Mouse (Mus musculus): Measurements from ENCODE around the gene Fbxo3. TPM values are rescaled to one million over a fixed set of nuclear protein-coding genes. Genes with fewer than 3 reads are reported as not detected.
"Not testable (repeated sequence)": the region's sequence is repeated elsewhere in the genome, so short reads cannot be mapped to it uniquely, and the experiment has no call there.

Fbxo3 gene
- 8.5 TPM for polyA plus RNA-seq (2012; fragmentation: generic; extraction: Trizol)
- long read RNA-seq, experiment 1, full-length matches to known transcripts: 27 of 40 reads
- long read RNA-seq, experiment 1, partial matches to known transcripts: 3 of 40 reads
- long read RNA-seq, experiment 1, other reads (novel, unspliced or antisense): 10 of 40 reads
- long read RNA-seq, experiment 2, full-length matches to known transcripts: 206 of 282 reads
- long read RNA-seq, experiment 2, partial matches to known transcripts: 7 of 282 reads
- long read RNA-seq, experiment 2, other reads (novel, unspliced or antisense): 69 of 282 reads

- no peak for TF ChIP-seq MAX (IDR thresholded peaks at IDR 0.05)
- TF ChIP-seq USF1 (IDR thresholded peaks at IDR 0.05; ENCODE audit: low read depth): no peak
- H3K79me2 ChIP-seq (ENCODE audit: control insufficient read depth, insufficient read depth): peaks cover 31% of the 10 kb centered on the region
- peaks cover 8% of the 10 kb centered on the region for H3K36me3 ChIP-seq (ENCODE audit: control insufficient read depth, insufficient read depth)
- H3K27me3 ChIP-seq (ENCODE audit: control insufficient read depth, insufficient read depth, insufficient read length): peaks cover 3% of the 10 kb centered on the region
- H3ac ChIP-seq (ENCODE audit: control insufficient read depth, insufficient read length, low read depth): peak within 1 kb of the TSS; percentile 80
- H3K4me3 ChIP-seq (ENCODE audit: insufficient read depth, poor library complexity, severe bottlenecking): peak within 1 kb of the TSS; percentile 92
- H3K79me3 ChIP-seq (ENCODE audit: low read depth): peaks cover 9% of the 10 kb centered on the region
Observed at GRCm38 (mm10) chr2:104027458-104028138, at the start of gene Fbxo3. TSS of gene Fbxo3 (plus strand) at chr2:104027721.

- no peaks in the 10 kb centered on the region for H3K36me3 ChIP-seq (ENCODE audit: control insufficient read depth, insufficient read depth)
- peak; percentile 61 for TF ChIP-seq CTCF (IDR thresholded peaks at IDR 0.05; ENCODE audit: control insufficient read depth, insufficient read depth, insufficient read length)
- TF ChIP-seq USF1 (IDR thresholded peaks at IDR 0.05; ENCODE audit: low read depth): no peak
- TF ChIP-seq CEBPB (IDR thresholded peaks at IDR 0.05; ENCODE audit: low read depth): no peak
- TF ChIP-seq MAX (IDR thresholded peaks at IDR 0.05): no peak
- H3K27me3 ChIP-seq (ENCODE audit: control insufficient read depth, insufficient read depth, insufficient read length): peaks cover 74% of the 10 kb centered on the region
- H3ac ChIP-seq (ENCODE audit: control insufficient read depth, insufficient read length, low read depth): no peak overlapping the region
- H3K79me2 ChIP-seq (ENCODE audit: control insufficient read depth, insufficient read depth): no peaks in the 10 kb centered on the region
- no peaks in the 10 kb centered on the region for H3K79me3 ChIP-seq (ENCODE audit: low read depth)
- H3K4me3 ChIP-seq (ENCODE audit: insufficient read depth, poor library complexity, severe bottlenecking): no peak overlapping the region
Observed at GRCm38 (mm10) chr2:103982250-103982649, 45.3 kb upstream of the Fbxo3 start.

DNA sequence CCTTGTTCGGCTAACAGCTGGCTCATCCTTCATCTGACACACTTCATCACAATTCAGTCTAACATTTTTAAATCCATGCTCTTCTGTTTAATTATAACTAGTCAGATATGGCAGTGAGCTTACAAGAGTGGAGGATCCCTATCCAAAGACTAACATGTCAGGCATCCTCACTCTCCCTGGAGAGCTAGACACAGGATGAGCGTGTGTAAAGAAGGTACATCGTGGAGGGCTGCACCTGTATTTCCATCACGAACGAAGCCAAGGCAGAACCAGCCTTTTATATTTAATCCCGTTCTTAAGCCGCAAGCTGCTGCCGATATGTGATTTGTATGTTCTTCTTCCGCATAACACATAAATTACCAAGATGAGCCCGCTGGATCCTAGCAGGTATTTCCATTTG lies 44.4 kb upstream of the Fbxo3 start:
- Histone ChIP-seq H3K36me3 (ENCODE audit: control insufficient read depth, insufficient read depth) (no peaks in the 10 kb centered on the region), H3K79me2 (ENCODE audit: control insufficient read depth, insufficient read depth) (no peaks in the 10 kb centered on the region), H3ac (ENCODE audit: control insufficient read depth, insufficient read length, low read depth) (no peak overlapping the region), H3K27me3 (ENCODE audit: control insufficient read depth, insufficient read depth, insufficient read length) (peaks cover 70% of the 10 kb centered on the region), H3K79me3 (ENCODE audit: low read depth) (no peaks in the 10 kb centered on the region), H3K4me3 (ENCODE audit: insufficient read depth, poor library complexity, severe bottlenecking) (no peak overlapping the region)
- TF ChIP-seq MYOD1 (IDR thresholded peaks at IDR 0.05; ENCODE audit: control insufficient read depth, insufficient read length, low read depth) (no peak), MYOG (IDR thresholded peaks at IDR 0.05; ENCODE audit: control insufficient read depth, extremely low read depth, insufficient read length) (no peak), USF1 (IDR thresholded peaks at IDR 0.05; ENCODE audit: low read depth) (no peak), FOSL1 (IDR thresholded peaks at IDR 0.05; ENCODE audit: insufficient read depth, low read length, poor library complexity, severe bottlenecking) (no peak)

DNA sequence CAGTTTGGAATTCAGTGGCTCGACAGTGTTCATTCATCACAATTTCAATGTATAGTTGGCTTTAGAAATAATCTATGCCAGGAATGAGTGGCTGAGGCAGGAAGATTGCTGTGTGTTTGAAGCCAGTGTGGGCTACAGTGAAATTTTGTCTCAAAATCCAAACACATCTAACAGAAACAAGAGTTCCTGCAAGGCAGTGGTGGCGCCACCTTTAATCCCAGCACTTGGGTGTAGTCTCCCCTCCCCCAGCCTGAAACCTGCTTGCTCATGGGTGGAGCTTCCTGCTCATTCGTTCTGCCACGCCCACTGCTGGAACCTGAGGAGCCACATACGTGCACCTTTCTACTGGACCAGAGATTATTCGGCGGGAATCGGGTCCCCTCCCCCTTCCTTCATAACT lies 39.9 kb upstream of the Fbxo3 start:
- H3K4me3 ChIP-seq (ENCODE audit: insufficient read depth, poor library complexity, severe bottlenecking); H3K79me2 ChIP-seq (ENCODE audit: control insufficient read depth, insufficient read depth); H3K79me3 ChIP-seq (ENCODE audit: low read depth); H3K36me3 ChIP-seq (ENCODE audit: control insufficient read depth, insufficient read depth); H3ac ChIP-seq (ENCODE audit: control insufficient read depth, insufficient read length, low read depth): not testable (repeated sequence)
- peaks cover 55% of the 10 kb centered on the region for H3K27me3 ChIP-seq (ENCODE audit: control insufficient read depth, insufficient read depth, insufficient read length)

DNA sequence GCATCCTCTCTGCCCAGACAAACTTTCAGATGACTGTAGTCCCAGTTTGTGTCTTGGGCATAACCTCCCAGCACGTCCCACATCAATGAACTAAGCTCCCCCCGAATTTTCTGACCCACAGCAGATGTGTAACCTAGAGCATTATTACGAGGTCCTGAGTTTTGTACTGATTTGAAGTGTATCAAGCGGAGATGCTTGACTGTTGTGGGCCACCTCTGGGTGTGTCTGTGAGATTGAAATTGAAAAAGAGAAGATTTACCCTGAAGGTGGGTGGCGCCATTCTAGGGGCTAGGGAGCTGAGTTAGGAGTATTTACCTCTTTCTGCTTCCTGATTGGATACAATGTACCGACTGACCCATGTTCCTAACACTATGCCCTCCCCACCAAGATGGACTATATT lies 37.8 kb upstream of the Fbxo3 start:
- Histone ChIP-seq H3K36me3 (ENCODE audit: control insufficient read depth, insufficient read depth) (no peaks in the 10 kb centered on the region), H3K4me3 (ENCODE audit: insufficient read depth, poor library complexity, severe bottlenecking) (no peak overlapping the region), H3ac (ENCODE audit: control insufficient read depth, insufficient read length, low read depth) (no peak overlapping the region), H3K79me3 (ENCODE audit: low read depth) (no peaks in the 10 kb centered on the region), H3K79me2 (ENCODE audit: control insufficient read depth, insufficient read depth) (no peaks in the 10 kb centered on the region), H3K27me3 (ENCODE audit: control insufficient read depth, insufficient read depth, insufficient read length) (peaks cover 44% of the 10 kb centered on the region)
- TF ChIP-seq MYOG (IDR thresholded peaks at IDR 0.05; ENCODE audit: control insufficient read depth, extremely low read depth, insufficient read length) (no peak), FOSL1 (IDR thresholded peaks at IDR 0.05; ENCODE audit: insufficient read depth, low read length, poor library complexity, severe bottlenecking) (no peak), MYOD1 (IDR thresholded peaks at IDR 0.05; ENCODE audit: control insufficient read depth, insufficient read length, low read depth) (no peak), CEBPB (IDR thresholded peaks at IDR 0.05; ENCODE audit: low read depth) (no peak), MAX (IDR thresholded peaks at IDR 0.05) (no peak), CTCF (IDR thresholded peaks at IDR 0.05; ENCODE audit: control insufficient read depth, insufficient read depth, insufficient read length) (no peak), USF1 (IDR thresholded peaks at IDR 0.05; ENCODE audit: low read depth) (no peak)

GRCm38 (mm10) chr2:103991303-103991702 lies 36.2 kb upstream of the Fbxo3 start:
- Histone ChIP-seq H3K4me3 (ENCODE audit: insufficient read depth, poor library complexity, severe bottlenecking) (no peak overlapping the region), H3K79me2 (ENCODE audit: control insufficient read depth, insufficient read depth) (no peaks in the 10 kb centered on the region), H3K27me3 (ENCODE audit: control insufficient read depth, insufficient read depth, insufficient read length) (peaks cover 36% of the 10 kb centered on the region), H3ac (ENCODE audit: control insufficient read depth, insufficient read length, low read depth) (no peak overlapping the region), H3K36me3 (ENCODE audit: control insufficient read depth, insufficient read depth) (no peaks in the 10 kb centered on the region), H3K79me3 (ENCODE audit: low read depth) (no peaks in the 10 kb centered on the region)
- TF ChIP-seq USF1 (IDR thresholded peaks at IDR 0.05; ENCODE audit: low read depth) (no peak), MAX (IDR thresholded peaks at IDR 0.05) (no peak), FOSL1 (IDR thresholded peaks at IDR 0.05; ENCODE audit: insufficient read depth, low read length, poor library complexity, severe bottlenecking) (no peak), CTCF (IDR thresholded peaks at IDR 0.05; ENCODE audit: control insufficient read depth, insufficient read depth, insufficient read length) (no peak), MYOD1 (IDR thresholded peaks at IDR 0.05; ENCODE audit: control insufficient read depth, insufficient read length, low read depth) (no peak), CEBPB (IDR thresholded peaks at IDR 0.05; ENCODE audit: low read depth) (no peak), MYOG (IDR thresholded peaks at IDR 0.05; ENCODE audit: control insufficient read depth, extremely low read depth, insufficient read length) (no peak)

All from C2C12 (cell line).